Mouse (Mus musculus) CD8-positive naive resting alpha-beta T cell, adult 57 days (primary cell): ENCODE measurements around the gene Intu. TPM values are rescaled to one million over a fixed set of nuclear protein-coding genes. Genes with fewer than 3 reads are reported as not detected.

ENCODE experiments used
- total RNA-seq: library from RNA; stranded (reverse); gene quantifications from one replicate; pipeline ENCODE4 v1.2.4, GENCODE M21; 2023

Intu gene
- total RNA-seq, result 1.6 TPM

GRCm38 (mm10) chr3:40531286-40532141, at the start of gene Intu:
Intu (plus strand) TSS chr3:40531286.

GRCm38 (mm10) chr3:40708655-40709054, 177.6 kb downstream of the Intu start, which contains the start of gene Slc25a31:
Slc25a31 (plus strand) TSS chr3:40708855.

GRCm38 (mm10) chr3:40744024-40744835, 213.1 kb downstream of the Intu start, which contains the start of gene Hspa4l:
Hspa4l (plus strand) TSS chr3:40744495.

Other genes starting within 250 kb of the Intu start
- gene Slc25a31, start 177.6 kb downstream of the Intu start, total RNA-seq, result 0.24 TPM
- gene Hspa4l, start 213.2 kb downstream of the Intu start, total RNA-seq, result 24.7 TPM